Mouse (Mus musculus) lung, postnatal 4 days (tissue): ENCODE measurements at regions not wholly inside any gene's neighbourhood (a gene's known extent, or its start where the extent isn't known, plus 50 kb on each side); places are given as distances from the start of the nearest gene placed in this dataset.
A peak's percentile ranks its signal among the peaks of the same experiment; 100 is the strongest.

Experiments
- DNase-seq, 2 experiments: peaks; one replicate each; pipeline ENCODE4 v3.0.0; 2021

GRCm38 (mm10) chr10:122193343-122193742, 96.2 kb upstream of the Rxylt1 start:
- DNase-seq = no peak

- no peak for DNase-seq
These were observed 88.1 kb upstream of the Rxylt1 start for GRCm38 (mm10) chr10:122185152-122185745.

GRCm38 (mm10) chr10:122183025-122183424, 85.9 kb upstream of the Rxylt1 start:
- peak in 1 of 2 experiments; percentile 49 for DNase-seq

- DNase-seq = peak in 1 of 2 experiments; percentile 26
These were observed 51.9 kb upstream of the Rxylt1 start for GRCm38 (mm10) chr10:122149038-122149437.

GRCm38 (mm10) chr10:122148609-122149008, 51.4 kb upstream of the Rxylt1 start:
- no peak for DNase-seq
